Mouse (Mus musculus) urinary bladder, postnatal 4 days (tissue): ENCODE measurements around the gene Lyz2.
"Not testable (repeated sequence)": the region's sequence is repeated elsewhere in the genome, so short reads cannot be mapped to it uniquely, and the experiment has no call there.

Source experiments
- DNase-seq, 2 experiments: peaks; one replicate each; pipeline ENCODE4 v3.0.0; 2021 to 2022; ENCODE audit warnings: low spot score in 2 of 2

Gene Lyz2

GRCm38 (mm10) chr10:117284578-117285520 is 2.7 kb upstream of the Lyz2 start:
- no peak for DNase-seq

- no peak for DNase-seq
Observed at GRCm38 (mm10) chr10:117283871-117284577, 1.9 kb upstream of the Lyz2 start.

GRCm38 (mm10) chr10:117283196-117283595 is 1.1 kb upstream of the Lyz2 start:
- DNase-seq: not testable (repeated sequence)

- no peak for DNase-seq
Observed at GRCm38 (mm10) chr10:117282551-117282950, 430 bp upstream of the Lyz2 start.

GRCm38 (mm10) chr10:117281381-117281920 is 670 bp downstream of the Lyz2 start:
- no peak for DNase-seq

- DNase-seq: no peak
Observed at GRCm38 (mm10) chr10:117280000-117280399, 2.1 kb downstream of the Lyz2 start.

GRCm38 (mm10) chr10:117278510-117278909 is 3.6 kb downstream of the Lyz2 start:
- DNase-seq: not testable (repeated sequence)

- DNase-seq: not testable (repeated sequence)
Observed at GRCm38 (mm10) chr10:117277779-117278178, 4.3 kb downstream of the Lyz2 start.

GRCm38 (mm10) chr10:117275681-117276369 is 6.3 kb downstream of the Lyz2 start:
- DNase-seq: no peak

GRCm38 (mm10) chr10:117274645-117275044 is 7.5 kb downstream of the Lyz2 start:
- not testable (repeated sequence) for DNase-seq

GRCm38 (mm10) chr10:117272023-117272422 is 10.1 kb downstream of the Lyz2 start:
- no peak for DNase-seq

- no peak for DNase-seq
Observed at GRCm38 (mm10) chr10:117259870-117260269, 22.3 kb downstream of the Lyz2 start.

- no peak for DNase-seq
Observed at GRCm38 (mm10) chr10:117238603-117239002, 43.5 kb downstream of the Lyz2 start, which contains the start of gene 9530003J23Rik. TSS of gene 9530003J23Rik (minus strand) at chr10:117238703.

- no peak for DNase-seq
Observed at GRCm38 (mm10) chr10:117235866-117236265, 46.3 kb downstream of the Lyz2 start.

- peak in 1 of 2 experiments; percentile 57 for DNase-seq
Observed at GRCm38 (mm10) chr10:117234825-117235224, 47.3 kb downstream of the Lyz2 start.

GRCm38 (mm10) chr10:117229826-117230225 is 52.3 kb downstream of the Lyz2 start:
- DNase-seq: peak in 1 of 2 experiments; percentile 55
